Mouse (Mus musculus) frontal cortex, postnatal 10 days (tissue): ENCODE data around the gene Hspb7.

Experiments
- DNase-seq, 2 experiments: peaks; one replicate each; pipeline ENCODE4 v3.0.0; 2022; ENCODE audit warnings: low spot score in 2 of 2, mixed read lengths in 1 of 2

Hspb7 gene

DNA sequence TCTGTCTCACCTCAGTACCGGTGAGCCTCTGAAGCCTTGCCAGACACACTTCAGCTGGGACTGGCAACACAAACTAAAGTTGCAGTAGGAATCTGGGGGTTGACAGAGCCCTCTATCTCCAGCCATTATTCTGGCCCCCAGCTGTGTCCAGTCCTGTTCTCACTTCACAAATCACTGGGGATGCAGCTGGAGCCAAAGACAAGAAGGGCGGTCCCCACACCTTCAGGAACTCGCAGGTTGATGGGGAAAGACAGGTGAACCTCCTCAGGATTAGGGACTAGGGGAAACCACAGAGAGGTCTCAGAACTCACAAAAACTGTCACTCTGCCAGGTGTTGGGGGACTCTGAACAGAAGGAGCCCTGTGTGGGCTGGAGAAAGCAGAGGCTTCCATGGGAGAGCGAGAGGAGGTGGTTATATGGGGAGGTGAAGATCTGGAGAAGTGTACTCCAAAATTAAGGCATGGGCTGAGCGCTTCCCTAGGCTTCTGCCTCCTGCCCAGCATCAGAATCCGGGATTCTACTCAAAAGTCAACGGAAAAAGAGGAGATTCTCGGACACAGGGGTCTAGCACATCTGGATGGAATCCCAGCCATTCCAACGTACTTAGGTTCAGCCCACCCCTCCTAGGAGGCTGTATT, at the start of gene Hspb7:
Gene Hspb7, plus strand, starts transcription at position 588 of the 638 bp plus-strand sequence.
- DNase-seq, result no peak

DNA sequence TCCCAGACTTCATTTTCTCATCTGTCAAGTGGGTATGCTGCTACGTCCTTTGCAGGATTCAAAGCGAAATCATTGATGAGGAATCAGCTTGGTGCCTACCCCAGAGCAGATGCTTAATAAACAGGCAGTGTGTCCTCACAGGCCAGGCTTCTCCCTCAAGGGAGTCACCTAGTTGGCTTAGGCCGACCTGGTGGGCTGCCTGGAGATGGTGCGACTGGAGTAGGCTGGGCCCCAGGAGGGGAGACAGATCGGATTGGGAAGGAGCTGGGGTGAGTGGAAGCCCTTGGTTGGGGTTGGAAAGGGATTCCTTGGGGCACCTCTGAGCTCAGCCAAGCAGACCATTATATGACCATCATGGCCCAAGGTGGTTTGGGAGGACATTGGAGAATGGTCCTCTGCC, 48.2 kb upstream of the Hspb7 start:
- DNase-seq, result no peak

DNA sequence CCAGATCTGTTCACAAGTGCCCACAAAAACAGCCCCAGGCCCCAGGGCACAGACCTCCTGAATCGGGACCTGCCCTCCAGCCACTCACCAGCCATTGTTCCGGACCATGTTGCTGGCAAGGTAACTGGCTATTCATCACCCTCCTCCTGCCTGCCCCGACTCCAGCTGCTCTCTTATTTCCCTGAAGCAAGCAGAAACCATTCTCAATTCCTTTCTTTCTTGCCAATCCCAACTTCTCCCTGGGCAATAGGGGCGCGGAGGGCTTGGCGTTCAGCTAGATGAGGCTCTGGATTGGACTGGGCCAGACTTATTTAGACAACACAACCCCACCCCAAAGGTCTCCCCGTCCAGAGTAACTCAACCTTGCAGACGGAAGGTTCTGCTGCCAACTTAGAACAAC, 40.9 kb upstream of the Hspb7 start:
- no peak for DNase-seq

DNA sequence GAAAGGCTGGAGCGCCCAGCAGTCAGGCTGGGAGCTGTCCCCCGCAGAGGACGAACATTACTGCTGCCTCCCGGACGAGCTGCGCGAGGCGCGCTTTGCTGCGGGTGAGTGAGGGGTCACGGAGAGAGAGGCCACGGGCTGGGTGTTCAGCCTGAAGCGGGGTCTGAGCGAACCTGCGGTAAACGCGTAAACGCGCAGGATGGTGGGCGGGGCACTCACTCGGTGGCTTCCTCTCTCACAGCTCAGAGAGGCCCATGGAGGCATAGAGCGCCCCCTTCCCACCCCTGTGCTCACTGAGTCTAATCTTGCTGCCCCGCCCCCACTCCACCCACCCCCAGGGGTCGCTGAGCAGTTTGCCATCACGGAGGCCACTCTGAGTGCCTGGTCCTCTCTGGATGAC, 38.2 kb upstream of the Hspb7 start:
- no peak for DNase-seq

DNA sequence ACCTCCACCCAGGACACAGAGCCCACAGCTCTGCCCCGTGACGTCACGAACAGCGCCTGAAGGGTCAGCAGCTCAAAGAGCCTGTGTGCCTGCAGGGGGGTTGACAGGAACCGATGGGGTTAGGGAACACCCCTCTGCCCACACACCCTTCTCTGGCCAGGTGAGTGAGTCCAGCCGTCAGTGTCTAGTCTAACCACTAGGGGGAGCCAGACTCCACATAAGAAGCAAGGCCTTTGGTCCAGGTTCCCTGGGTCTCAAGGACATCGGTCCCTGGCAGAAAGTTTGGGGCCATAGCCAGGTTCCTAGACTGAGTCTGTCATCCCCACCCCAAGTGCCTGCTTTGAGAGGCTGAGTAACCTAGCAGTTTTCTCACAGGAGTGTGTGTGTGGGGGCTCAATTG, 35.3 kb upstream of the Hspb7 start:
- no peak for DNase-seq

DNA sequence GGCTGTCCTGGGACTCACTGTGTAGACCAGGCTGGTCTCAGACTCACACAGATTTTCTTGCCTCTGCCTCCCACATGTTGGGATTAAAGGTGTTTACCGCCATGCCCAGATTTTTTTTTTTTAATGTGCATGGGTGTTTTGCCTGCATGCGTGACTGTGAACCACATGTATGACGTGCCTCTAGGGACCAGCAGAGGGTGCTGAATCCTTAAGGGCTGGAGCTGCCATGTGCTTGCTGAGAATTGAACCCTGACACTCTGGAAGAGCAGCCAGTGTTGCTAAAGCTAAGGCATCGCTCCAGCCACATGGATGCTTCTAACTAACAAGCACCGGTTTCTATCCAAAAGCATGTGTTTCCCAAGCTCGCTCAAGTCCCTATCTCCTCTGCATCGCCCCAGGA, 34.4 kb upstream of the Hspb7 start:
- DNase-seq, result no peak

DNA sequence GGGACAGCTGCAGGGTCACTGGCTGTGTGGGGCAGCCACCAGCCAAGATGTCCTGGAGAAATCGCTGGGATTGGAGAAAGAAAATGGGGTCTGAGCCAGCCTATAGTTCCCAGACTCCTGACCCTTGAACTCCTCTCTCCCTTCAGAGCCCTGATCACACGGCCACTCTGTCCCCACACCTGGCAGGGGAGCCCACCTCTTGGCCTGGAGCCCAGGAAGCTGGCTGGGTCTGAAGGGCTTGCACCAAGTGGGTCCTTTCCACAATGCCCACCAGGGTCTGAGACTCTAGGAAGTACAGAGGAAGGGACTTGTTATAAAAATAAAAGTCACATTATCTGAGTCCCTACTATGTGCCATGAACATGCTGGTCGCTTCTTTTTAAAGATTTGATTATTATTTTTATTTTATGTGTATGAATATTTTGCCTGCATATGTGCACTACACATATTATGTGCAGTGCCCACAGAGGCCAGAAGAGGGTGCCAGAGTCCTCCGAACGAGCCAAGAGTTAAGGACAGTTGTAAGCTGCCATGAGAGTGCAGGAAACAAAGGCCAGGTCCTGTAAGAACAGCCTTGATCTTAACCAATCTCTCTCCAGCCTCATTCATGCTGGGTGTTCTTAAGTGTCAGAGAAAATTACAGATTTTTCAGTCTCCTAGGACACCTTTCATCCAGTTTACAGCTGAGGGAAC, 33.3 kb upstream of the Hspb7 start:
- peak in 1 of 2 experiments; percentile 69 for DNase-seq

DNA sequence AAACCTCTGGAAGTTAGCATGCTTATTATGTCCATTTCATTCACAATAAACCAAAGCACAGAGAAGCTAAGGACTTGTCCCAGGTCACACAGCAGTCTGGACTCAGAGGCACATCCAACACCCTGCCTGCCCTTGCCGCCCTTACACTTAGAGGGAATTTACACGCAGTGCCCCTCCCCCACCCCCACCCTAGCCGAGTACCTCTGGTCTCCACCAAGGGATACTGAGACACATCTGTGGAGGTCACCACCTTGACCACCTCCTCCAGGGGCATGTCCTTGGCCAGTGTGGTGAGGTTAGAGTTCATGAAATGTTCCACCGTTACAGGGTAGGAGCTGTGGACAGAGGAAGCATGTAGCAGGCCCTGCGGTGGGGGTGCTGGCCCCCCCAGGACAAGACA, 32.6 kb upstream of the Hspb7 start:
- no peak for DNase-seq

DNA sequence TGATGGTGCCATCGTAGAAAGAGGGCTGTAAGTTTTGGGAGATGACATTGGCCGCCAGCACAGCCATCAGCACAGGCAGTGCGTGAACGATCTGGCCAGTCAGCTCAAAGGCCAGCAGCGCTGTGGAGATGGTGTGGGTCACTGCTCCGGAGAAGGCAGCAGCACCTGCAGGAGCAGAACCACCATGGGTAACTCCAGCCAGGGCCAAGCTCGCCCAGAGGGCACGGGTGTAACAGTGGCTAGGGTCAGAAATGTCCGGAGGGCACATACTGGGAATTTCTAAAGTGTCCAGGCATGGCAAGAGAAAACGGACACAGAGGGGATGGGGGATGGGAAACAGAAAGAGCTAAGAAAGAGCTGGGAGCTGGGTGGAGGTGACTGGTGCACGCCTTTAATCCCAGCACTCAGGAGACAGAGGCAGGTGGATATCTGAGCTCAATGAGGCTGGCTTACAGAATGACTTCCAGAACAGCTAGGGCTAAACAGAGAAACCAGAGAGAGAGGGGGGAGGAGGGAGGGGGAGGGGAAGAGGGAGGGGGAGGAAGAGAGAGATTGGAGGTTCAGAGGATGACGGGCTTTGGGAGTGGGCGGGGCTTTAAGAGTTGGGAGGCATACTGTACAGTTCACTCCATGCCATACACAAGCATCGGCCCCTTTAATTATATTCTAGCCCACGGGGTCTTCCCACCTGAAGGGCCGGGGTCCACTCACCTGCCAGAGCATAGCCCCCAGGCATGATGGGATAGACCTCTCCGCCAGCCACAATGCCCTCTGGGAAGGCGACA, 31.0 kb upstream of the Hspb7 start:
- DNase-seq, result no peak

DNA sequence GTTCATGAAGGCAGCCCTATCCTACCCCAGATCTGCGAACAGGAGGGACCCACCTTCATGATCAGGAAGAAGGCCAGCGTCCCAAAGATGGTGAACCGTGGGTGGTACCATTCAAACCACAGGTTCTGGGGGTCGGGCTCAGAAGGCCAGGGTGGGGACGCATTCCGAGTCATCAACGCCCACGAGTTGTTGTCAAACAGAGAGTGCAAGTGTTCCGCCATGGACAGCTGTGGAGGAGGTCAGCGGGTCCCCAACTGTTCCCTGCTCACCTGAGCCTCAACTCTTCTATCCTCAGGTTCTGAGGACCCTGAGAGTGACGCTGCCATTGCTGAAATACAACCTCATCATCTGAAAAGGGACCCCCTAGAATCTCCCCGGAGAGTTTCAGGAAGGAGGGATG, 29.3 kb upstream of the Hspb7 start:
- no peak for DNase-seq

DNA sequence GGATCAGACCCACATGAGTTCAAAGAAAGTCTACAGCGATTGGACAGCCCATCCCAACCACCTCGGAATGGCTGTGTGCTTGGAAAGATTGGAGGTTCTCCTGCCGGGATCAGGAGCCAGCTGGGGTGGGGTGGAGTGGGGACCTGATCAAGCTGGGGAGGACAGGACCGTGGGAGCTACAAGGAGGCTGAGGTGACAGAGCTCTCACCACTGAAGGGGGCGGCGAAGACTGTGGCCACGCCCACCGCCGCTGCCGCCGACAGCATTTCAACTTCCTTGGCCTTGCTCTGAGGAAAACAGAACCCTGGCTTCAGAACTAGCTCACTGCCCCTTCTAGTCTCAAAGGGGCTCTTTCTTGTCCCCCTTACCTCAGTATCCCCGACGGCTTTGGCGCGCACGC, 25.8 kb upstream of the Hspb7 start:
- no peak for DNase-seq

DNA sequence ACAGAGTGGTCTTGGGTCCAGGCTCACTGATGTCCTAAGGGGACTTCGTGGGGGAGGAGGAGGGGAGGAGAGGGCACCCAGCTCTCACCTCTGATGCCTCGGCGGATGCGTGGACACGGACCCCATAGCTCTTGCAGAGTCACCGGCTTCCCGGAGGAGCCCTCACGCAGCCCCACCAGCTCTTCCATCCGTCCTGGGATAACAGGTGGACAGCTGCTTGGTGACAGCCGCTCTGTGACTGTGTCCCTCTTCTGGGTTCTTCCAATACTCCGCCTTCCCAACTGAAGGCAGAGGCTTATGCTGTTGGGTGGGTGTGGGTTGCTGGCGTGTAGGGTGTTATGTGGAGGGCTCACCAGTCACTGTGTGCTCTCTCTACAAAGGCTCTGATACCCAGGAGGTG, 22.7 kb upstream of the Hspb7 start:
- no peak for DNase-seq

DNA sequence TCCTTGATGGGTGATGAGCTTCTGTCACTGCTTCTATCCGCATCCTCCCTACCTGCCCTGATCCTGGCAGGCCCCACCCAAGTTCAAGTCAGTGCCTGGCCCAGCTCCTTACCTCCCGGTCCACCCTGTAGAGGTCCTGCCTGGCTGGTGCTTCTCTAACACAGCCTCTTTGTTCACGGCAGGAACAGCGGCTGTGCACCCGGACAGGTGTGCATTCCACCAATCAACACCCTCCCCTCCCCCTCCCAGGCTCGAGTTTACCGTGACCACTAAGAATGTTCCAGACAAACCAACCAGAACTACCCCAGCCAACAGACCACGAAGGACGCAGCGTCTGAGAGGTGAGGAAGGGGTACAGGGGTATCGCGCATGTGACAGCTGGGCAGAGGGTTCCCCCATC, 22.0 kb upstream of the Hspb7 start, which contains the start of gene Clcnka:
Gene Clcnka, minus strand, starts transcription at position 180 of the 400 bp plus-strand sequence.
- DNase-seq, result no peak

DNA sequence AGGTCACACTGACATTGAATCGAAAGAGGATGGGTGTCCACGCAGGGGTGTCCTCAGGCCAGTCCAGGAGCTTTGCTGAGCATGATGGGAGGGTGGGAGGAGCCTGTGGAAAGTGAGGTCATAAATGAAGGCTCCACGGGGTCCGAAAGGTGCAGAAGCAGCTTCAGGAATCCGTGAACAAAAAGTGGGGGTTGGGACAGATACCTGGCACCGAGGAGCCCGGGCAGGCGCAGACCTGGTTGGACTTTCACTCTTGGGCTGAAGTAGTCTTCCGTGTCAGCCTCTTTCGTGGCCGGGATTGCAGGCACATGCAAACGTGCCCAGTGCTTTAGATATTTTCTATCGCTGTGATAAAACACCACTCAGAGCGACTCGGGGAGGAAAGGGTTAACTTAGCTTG, 20.4 kb upstream of the Hspb7 start:
- DNase-seq, result no peak

DNA sequence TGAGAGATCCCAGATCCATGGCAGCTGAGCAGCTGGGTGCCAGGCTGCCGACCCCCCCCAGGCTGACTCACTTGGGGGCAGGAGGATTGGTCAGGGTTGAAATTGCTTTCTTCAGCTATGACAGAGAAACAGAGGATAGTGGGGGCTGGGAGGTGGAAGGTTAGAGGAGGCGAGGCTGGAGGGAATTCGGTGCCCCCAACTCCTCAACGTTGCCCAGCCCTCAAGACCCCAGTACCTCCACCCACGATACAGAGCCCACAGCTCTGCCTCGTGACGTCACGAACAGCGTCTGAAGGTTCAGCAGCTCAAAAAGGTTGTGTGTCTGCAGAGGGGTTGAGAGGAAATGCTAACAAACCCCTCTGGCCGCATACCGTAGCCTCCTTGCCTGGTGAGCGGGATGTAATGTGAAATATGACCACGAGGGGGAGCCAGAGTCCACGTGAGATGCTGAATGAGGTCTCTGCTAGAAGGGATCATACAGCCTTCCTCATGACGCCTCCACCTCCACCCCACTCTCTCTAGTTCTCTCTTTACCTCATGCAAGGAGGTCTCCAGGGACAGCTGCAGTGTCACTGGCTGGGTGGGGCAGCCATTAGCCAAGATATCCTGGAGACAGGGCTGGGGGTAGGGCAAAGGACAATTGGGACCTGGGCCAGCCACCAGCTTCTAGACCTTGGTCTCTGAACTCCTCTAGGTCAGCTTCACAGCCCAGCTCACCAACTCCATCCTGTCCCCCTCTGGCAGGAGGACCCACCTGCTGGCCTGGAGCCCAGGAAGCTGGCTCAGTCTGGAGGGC, 15.9 kb upstream of the Hspb7 start:
- peak; percentile 78 to 89 for DNase-seq

DNA sequence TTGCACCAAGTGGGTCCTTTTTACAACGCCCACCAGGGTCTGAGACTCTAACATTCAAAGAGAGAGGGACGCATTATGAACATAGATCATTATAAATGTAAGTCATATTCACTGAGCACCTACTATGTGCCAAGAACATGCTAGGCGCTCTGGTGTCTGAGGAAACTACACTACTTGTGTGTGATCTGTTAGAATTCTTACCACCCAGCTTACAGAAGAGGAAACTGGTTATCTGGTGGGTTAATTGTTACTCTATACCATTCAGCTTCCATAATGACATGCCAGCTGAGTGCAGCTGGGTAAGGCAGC, 15.3 kb upstream of the Hspb7 start:
- no peak for DNase-seq

DNA sequence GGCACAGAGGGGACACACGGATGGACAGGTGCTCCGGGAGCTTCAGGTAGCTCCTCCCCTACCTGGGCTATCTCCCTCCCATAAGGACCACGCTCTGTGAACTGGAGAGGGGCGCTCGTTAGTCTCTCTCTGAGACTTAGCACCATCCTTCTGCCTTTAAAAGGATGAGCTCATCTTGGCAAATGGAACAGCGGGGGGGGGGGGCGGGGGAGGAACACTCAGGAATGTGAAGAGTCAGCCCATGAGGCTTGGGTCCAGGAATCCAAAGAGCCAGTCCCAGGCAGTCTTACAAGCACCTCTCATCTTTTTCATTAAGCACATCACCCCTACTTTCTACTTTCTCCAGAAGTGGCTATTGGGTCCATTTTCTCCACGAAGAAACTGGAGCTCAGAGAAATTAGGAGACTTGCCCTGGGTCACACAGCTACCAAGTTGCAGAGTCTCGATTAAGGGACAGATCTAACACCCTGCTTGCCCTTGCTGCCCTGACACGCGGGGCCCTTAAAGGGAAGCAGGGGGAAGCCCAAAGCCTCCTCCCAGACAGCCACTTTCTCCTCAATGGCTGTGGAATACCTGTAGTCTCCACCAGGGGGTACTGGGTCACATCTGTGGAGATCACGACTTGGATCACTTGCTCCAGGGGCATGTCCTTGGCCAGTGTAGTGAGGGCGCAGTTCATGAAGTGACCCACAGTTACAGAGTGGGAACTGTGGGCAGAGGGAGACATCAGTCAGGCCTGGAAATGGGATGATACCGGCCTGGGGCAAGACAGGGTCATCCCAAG, 13.9 kb upstream of the Hspb7 start:
- DNase-seq, result no peak

DNA sequence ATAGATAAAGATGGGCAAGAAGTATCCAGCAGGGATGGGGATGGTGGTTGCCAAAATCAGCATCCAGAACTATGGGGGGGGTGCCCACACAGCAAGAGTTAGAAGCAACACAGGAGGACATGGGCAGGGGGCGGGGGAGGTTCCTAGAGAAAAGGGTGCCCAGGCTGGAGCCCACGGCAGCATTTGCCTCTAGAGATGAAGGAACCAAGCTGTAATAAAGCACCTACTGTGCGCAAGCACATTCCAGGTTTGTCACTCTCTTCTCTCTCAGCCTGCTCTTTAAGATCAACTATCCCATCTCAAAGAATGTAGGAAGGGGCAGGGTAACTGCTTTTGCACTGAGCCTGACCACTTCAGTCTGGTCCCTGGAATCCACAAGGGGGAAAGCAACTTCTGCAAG, 12.0 kb upstream of the Hspb7 start:
- no peak for DNase-seq

DNA sequence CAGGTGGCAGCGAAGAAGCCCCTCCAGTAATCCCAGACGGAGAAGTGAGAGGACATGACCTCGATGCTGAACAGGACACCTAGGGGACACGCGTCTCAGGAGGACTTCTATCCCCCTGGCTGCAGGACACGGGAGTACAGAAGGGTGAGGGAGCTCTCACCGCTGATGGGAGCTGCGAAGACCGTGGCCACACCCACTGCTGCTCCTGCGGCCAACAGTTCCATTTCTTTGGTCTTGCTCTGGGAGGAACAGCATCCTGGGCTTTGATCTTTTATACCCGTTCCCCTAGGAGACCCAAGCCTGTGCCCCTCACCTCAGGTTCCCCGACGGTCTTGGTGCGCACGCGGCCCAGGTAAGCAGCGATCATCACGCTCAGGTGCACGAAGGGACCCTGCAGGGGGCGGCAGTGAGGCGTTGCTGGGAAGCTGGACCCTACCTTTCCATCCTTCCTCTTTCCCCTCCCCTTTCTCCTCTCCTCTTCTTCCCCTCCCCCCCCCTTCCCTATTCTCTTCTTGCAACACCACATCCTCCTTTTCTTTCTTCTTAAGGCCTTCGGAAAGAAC, 9.1 kb upstream of the Hspb7 start:
- no peak for DNase-seq

DNA sequence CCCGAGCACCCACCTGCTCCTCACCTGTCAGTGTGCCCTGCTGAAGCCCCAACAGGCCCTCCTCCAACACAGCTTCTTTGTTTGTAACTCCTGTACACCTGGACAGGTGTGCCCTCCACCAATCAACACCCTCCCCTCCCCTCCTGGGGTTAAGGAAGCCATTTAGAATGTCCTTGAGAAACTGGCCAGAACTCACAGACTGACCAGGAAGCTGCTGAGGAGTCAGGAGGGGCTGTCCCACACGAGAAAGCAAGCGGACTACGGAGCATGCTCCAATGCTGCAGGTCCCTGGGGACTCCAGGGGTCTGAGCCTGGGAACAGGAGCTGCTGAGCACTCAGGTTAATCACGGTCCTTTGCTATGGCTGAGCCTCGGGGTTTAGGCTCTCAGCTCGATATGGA, 4.7 kb upstream of the Hspb7 start, which contains the start of gene Clcnkb:
Gene Clcnkb, minus strand, starts transcription at position 91 of the 400 bp plus-strand sequence.
- DNase-seq, result no peak
